8 mouse cellular contexts compared by ENCODE assay signal in genomic region chr12:86518746-86519145, GRCm38 (mm10).
DNase-seq lines count a peak whose midpoint lies in the region; ATAC-seq lines count a peak whose summit lies in the region.
"Had no signal": no experiment of that assay in that cellular context is flagged by ENCODE, and none has a peak within 500 bp of the region (broad histone marks: within the 10 kb centered on the region; RNA-seq: fewer than 3 reads in every experiment).

No protein-coding gene starts in this region.

- H3K27me3 ChIP-seq in neural tube, embryonic 15.5 days (replicated peaks), result 0 out of 2 replicates have a peak, but pooled peaks cover 6% of the 10 kb centered on the region
- no peaks in the 10 kb centered on the region for H3K27me3 ChIP-seq in forebrain, embryonic 16.5 days (replicated peaks; ENCODE audit: control insufficient read depth, insufficient read depth, low read length)
- peaks cover 21% of the 10 kb centered on the region for H3K27me3 ChIP-seq in liver, embryonic 11.5 days (replicated peaks; ENCODE audit: control insufficient read depth, insufficient read depth, low read length)

- no peaks in the 10 kb centered on the region for H3K36me3 ChIP-seq in neural tube, embryonic 15.5 days
- no peaks in the 10 kb centered on the region for H3K36me3 ChIP-seq in forebrain, embryonic 16.5 days (ENCODE audit: control insufficient read depth, insufficient read depth)
- no peaks in the 10 kb centered on the region for H3K36me3 ChIP-seq in liver, embryonic 11.5 days (ENCODE audit: control insufficient read depth, insufficient read depth, low read length)

- ATAC-seq in neural tube, embryonic 15.5 days (ENCODE audit: low FRiP score), result no peak; the same call in 1 of the 2 replicates
- 0 out of 2 replicates have a peak, but pooled peaks have one; percentile 28 for ATAC-seq in forebrain, embryonic 16.5 days
- ATAC-seq in liver, embryonic 11.5 days (replicated peaks; ENCODE audit: low FRiP score), result no peak

- no peak overlapping the region for H3K27ac ChIP-seq in neural tube, embryonic 15.5 days (replicated peaks)
- no peak overlapping the region for H3K27ac ChIP-seq in forebrain, embryonic 16.5 days (ENCODE audit: low read length)
- no peak overlapping the region for H3K27ac ChIP-seq in liver, embryonic 11.5 days (ENCODE audit: low read depth, low read length)
- H3K27ac ChIP-seq: liver, embryonic 14.5 days had no signal

- H3K4me2 ChIP-seq in neural tube, embryonic 15.5 days, result no peak overlapping the region
- peak overlapping the region; percentile 13; the same call in 1 of the 2 replicates for H3K4me2 ChIP-seq in forebrain, embryonic 16.5 days (ENCODE audit: low read length)
- no peak overlapping the region for H3K4me2 ChIP-seq in liver, embryonic 11.5 days

- H3K4me1 ChIP-seq in neural tube, embryonic 15.5 days, result peaks cover 12% of the 10 kb centered on the region
- peaks cover 7% of the 10 kb centered on the region for H3K4me1 ChIP-seq in forebrain, embryonic 16.5 days (replicated peaks; ENCODE audit: control insufficient read depth, insufficient read depth, low read length)
- H3K4me1 ChIP-seq in liver, embryonic 11.5 days (replicated peaks; ENCODE audit: control insufficient read depth, insufficient read depth, low read length), result no peaks in the 10 kb centered on the region

- no peak overlapping the region for H3K4me3 ChIP-seq in neural tube, embryonic 15.5 days (replicated peaks)
- no peak overlapping the region for H3K4me3 ChIP-seq in forebrain, embryonic 16.5 days (replicated peaks; ENCODE audit: low read length)
- H3K4me3 ChIP-seq in liver, embryonic 11.5 days (ENCODE audit: low read depth, low read length), result no peak overlapping the region

- H3K9me3 ChIP-seq in neural tube, embryonic 15.5 days (replicated peaks), result no peaks in the 10 kb centered on the region
- no peaks in the 10 kb centered on the region for H3K9me3 ChIP-seq in forebrain, embryonic 16.5 days (ENCODE audit: control insufficient read depth, low read length)
- no peaks in the 10 kb centered on the region for H3K9me3 ChIP-seq in liver, embryonic 11.5 days (ENCODE audit: control insufficient read depth, low read length)

- intact Hi-C loops in left cerebral cortex, postnatal 25 days (cut with DNase I), result no loop called here

- H3K9ac ChIP-seq in neural tube, embryonic 15.5 days (replicated peaks), result no peak overlapping the region
- H3K9ac ChIP-seq in forebrain, embryonic 16.5 days (replicated peaks; ENCODE audit: low read depth, low read length), result no peak overlapping the region
- H3K9ac ChIP-seq in liver, embryonic 11.5 days (ENCODE audit: low read depth, low read length), result no peak overlapping the region
- H3K9ac ChIP-seq: liver, embryonic 14.5 days had no signal

- peak; percentile 28 for DNase-seq in neural tube, embryonic 10.5 days (ENCODE audit: extremely low spot score, low spot score)
- DNase-seq in left cerebral cortex, postnatal 25 days (ENCODE audit: low spot score in 2 of 2), result peak; percentile 44 to 77
- DNase-seq in telencephalon, adult 2 months (ENCODE audit: low read depth, low spot score), result peak; percentile 26
- DNase-seq in spleen, postnatal 14 days (ENCODE audit: low spot score in 2 of 2), result no peak
- DNase-seq in liver, embryonic 11.5 days (ENCODE audit: low spot score), result no peak

- 28% methylated on average over 18 of the region's 18 CpGs for WGBS in neural tube, embryonic 15.5 days
- WGBS in forebrain, embryonic 16.5 days, result 22% methylated on average over 18 of the region's 18 CpGs
- 30% methylated on average over 18 of the region's 18 CpGs for WGBS in liver, embryonic 11.5 days

Comparison
In these comparisons a context has a peak if more than half of its experiments do, and no peak if none do; other contexts are left out.
1. DNase-seq: peak in neural tube, embryonic 10.5 days (single experiment), left cerebral cortex, postnatal 25 days (2 of 2) and telencephalon, adult 2 months (single experiment); none in spleen, postnatal 14 days (0 of 2) and liver, embryonic 11.5 days (single experiment).